Mouse (Mus musculus) stomach, embryonic 16.5 days (tissue): ENCODE results near the gene Fstl4. TPM values are rescaled to one million over a fixed set of nuclear protein-coding genes. Genes with fewer than 3 reads are reported as not detected.

Experiments
- ATAC-seq: fragments of 200-750 bp; cut with Nextera tagmentation; 2 replicates; pipeline ENCODE4 v1.8.0; 2017; ENCODE audit warnings: moderate number of reproducible peaks, moderate TSS enrichment; ENCODE audit not compliant: insufficient read depth, low FRiP score
- H3K27ac ChIP-seq: fragments of 300-500 bp; sonication (generic); 2 replicates; pipeline ENCODE4 v1.5.1; 2014; ENCODE audit warnings: low read length
- H3K27me3 ChIP-seq: fragments of 300-500 bp; sonication (generic); 2 replicates; pipeline ENCODE4 v1.6.1; 2014; ENCODE audit warnings: low read length, control low read depth, mixed read lengths; ENCODE audit not compliant: control insufficient read depth, insufficient read depth
- H3K36me3 ChIP-seq: fragments of 300-500 bp; sonication (generic); 2 replicates; pipeline ENCODE4 v1.6.1; 2014; ENCODE audit warnings: low read length; ENCODE audit not compliant: control insufficient read depth, insufficient read depth
- H3K4me1 ChIP-seq: fragments of 300-500 bp; sonication (generic); 2 replicates; pipeline ENCODE4 v1.6.1; 2014; ENCODE audit warnings: low read length, control low read depth, mixed read lengths; ENCODE audit not compliant: control insufficient read depth, insufficient read depth
- H3K4me2 ChIP-seq: fragments of 300-500 bp; sonication (generic); 2 replicates; pipeline ENCODE4 v1.6.1; 2014; ENCODE audit warnings: low read depth, low read length, mixed read lengths
- H3K4me3 ChIP-seq: fragments of 300-500 bp; sonication (generic); replicated peaks from 2 replicates; pipeline ENCODE4 v1.5.1; 2014; ENCODE audit warnings: mild to moderate bottlenecking, low read length
- H3K9ac ChIP-seq: fragments of 300-500 bp; sonication (generic); 2 replicates; pipeline ENCODE4 v1.6.1; 2014; ENCODE audit warnings: low read length
- H3K9me3 ChIP-seq: fragments of 300-500 bp; sonication (generic); replicated peaks from 2 replicates; pipeline ENCODE4 v1.6.1; 2016; ENCODE audit warnings: low read length, control low read depth; ENCODE audit not compliant: control insufficient read depth
- WGBS: fragments of 180-500 bp; shearing (Covaris S2); extraction: QIAGEN DNeasy Blood & Tissue Kit; methylation state at CpG from one replicate; pipeline ENCODE4 v1.1.7; 2014; 5-methylcytosine and 5-hydroxymethylcytosine counted together
- polyA plus RNA-seq: library from polyadenylated mRNA; unstranded; fragments of >200 nt; fragmentation: Nextera tagmentation; extraction: Ambion mirVana; gene quantifications from 2 replicates; pipeline ENCODE4 v1.2.1, GENCODE M21; 2015

Gene Fstl4
- polyA plus RNA-seq, 1 experiment from 2014 or later = 2.1 TPM

- Histone ChIP-seq H3K4me1 (no peaks in the 10 kb centered on the region), H3K27ac (no peak overlapping the region), H3K36me3 (no peaks in the 10 kb centered on the region), H3K27me3 (no peaks in the 10 kb centered on the region), H3K4me2 (no peak overlapping the region), H3K4me3 (no peak overlapping the region), H3K9me3 (no peaks in the 10 kb centered on the region), H3K9ac (no peak overlapping the region)
- ATAC-seq = no peak
- WGBS = 70% methylated on average over 4 of the region's 4 CpGs
These were observed 351.3 kb downstream of the Fstl4 start for GRCm38 (mm10) chr11:53115711-53116110.

DNA sequence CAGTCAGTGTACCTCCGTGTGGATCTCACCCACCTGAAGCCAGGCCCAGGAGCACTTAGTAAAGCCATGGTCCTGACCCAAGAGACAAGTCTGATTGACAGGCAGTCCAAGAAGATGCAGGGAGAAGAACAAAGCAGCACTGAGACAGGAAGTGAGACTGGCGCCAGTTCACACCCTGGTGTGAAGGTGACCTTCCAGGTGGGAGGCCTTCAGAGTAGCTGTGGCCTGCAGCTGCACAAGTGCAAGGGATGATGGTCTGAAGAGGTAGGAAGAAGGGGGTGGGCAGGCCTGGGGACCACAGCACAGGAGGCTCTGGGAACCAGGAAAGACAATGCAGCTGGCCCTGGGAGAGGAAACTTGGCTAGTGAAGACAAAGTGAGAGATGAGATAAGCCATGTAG is 351.9 kb downstream of the Fstl4 start:
- ATAC-seq = no peak
- Histone ChIP-seq H3K36me3 (no peaks in the 10 kb centered on the region), H3K27me3 (no peaks in the 10 kb centered on the region), H3K9ac (no peak overlapping the region), H3K9me3 (no peaks in the 10 kb centered on the region), H3K4me1 (no peaks in the 10 kb centered on the region), H3K4me2 (no peak overlapping the region), H3K4me3 (no peak overlapping the region), H3K27ac (no peak overlapping the region)
- 70% methylated on average over 2 of the region's 2 CpGs for WGBS

- Histone ChIP-seq H3K4me3 (no peak overlapping the region), H3K4me2 (no peak overlapping the region), H3K4me1 (no peaks in the 10 kb centered on the region), H3K27ac (no peak overlapping the region), H3K9me3 (no peaks in the 10 kb centered on the region), H3K9ac (no peak overlapping the region), H3K27me3 (no peaks in the 10 kb centered on the region), H3K36me3 (no peaks in the 10 kb centered on the region)
- no peak for ATAC-seq
- WGBS = 82% methylated on average over 11 of the region's 11 CpGs
These were observed 354.0 kb downstream of the Fstl4 start for GRCm38 (mm10) chr11:53118226-53118965.

DNA sequence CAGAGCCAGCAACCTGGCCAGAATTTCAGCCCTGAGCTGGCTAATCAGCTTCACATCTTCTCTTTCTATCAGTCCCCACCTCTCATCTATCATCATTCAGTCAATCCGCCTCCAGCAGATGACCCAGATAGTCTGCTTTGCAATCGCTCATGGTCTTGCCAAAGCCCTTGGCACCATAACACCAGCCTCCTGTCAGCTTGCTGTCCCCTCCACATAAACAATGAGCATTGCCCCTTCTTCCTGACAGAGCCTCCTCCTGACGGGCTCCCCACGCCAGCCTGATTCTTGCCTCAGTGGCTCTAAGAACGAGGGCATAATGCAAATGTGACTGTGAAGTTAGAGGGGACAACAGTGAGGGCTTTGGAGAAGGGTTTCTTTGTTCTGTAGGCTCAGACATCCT is 355.5 kb downstream of the Fstl4 start:
- Histone ChIP-seq H3K4me3 (no peak overlapping the region), H3K36me3 (no peaks in the 10 kb centered on the region), H3K27ac (no peak overlapping the region), H3K9me3 (no peaks in the 10 kb centered on the region), H3K4me1 (no peaks in the 10 kb centered on the region), H3K9ac (no peak overlapping the region), H3K4me2 (no peak overlapping the region), H3K27me3 (no peaks in the 10 kb centered on the region)
- ATAC-seq = no peak
- WGBS = 76% methylated on average over 5 of the region's 5 CpGs

DNA sequence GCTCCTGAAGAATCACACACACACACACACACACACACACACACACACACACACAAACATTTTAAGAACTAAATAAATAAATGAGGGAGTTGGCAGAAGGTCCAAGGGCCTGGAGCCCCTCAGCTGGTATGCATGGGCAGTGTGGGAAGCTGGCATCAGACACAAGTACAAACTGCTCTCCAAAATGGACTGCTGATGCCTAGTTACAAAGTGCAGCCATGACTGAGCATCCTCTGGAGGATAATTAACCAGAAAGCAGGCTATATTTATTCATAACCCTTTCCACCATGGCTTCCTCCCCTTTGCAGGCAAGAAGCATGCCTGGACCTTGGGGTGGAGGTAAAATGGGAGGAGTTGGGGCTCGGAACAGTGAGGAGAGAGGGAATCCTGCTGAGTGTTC is 356.8 kb downstream of the Fstl4 start:
- Histone ChIP-seq H3K27ac (no peak overlapping the region), H3K4me3 (no peak overlapping the region), H3K4me1 (no peaks in the 10 kb centered on the region), H3K9ac (no peak overlapping the region), H3K4me2 (no peak overlapping the region), H3K9me3 (no peaks in the 10 kb centered on the region), H3K27me3 (no peaks in the 10 kb centered on the region), H3K36me3 (no peaks in the 10 kb centered on the region)
- WGBS = 43% methylated on average over 1 of the region's 1 CpGs
- no peak for ATAC-seq

- Histone ChIP-seq H3K27me3 (no peaks in the 10 kb centered on the region), H3K36me3 (no peaks in the 10 kb centered on the region), H3K4me2 (no peak overlapping the region), H3K27ac (no peak overlapping the region), H3K9me3 (no peaks in the 10 kb centered on the region), H3K4me3 (no peak overlapping the region), H3K9ac (no peak overlapping the region), H3K4me1 (no peaks in the 10 kb centered on the region)
- ATAC-seq = no peak
- 75% methylated on average over 2 of the region's 2 CpGs for WGBS
These were observed 360.4 kb downstream of the Fstl4 start for GRCm38 (mm10) chr11:53124799-53125198.

DNA sequence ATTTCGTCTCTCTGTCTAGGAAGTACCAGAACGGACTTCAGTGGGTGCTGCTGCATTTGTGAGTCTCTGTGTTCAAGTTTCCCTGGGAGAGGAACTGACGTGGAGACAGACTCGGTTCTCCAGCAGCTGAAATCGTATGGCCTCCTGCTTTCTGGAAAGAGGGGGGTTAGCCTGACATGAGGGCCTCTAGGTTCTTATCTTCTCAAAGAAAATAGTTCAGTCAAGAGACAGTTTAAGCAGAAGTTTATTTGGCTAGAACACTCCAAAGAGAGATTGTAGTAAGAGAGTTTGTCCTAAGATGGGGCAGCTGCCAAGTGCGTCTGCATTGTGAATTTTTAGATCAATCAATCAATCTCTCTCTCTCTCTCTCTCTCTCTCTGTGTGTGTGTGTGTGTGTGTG is 362.2 kb downstream of the Fstl4 start:
- H3K27me3 ChIP-seq = no peaks in the 10 kb centered on the region
- H3K27ac ChIP-seq = no peak overlapping the region
- no peaks in the 10 kb centered on the region for H3K9me3 ChIP-seq
- WGBS = 36% methylated on average over 6 of the region's 6 CpGs
- ATAC-seq = no peak
- no peak overlapping the region for H3K4me2 ChIP-seq
- no peaks in the 10 kb centered on the region for H3K4me1 ChIP-seq
- no peaks in the 10 kb centered on the region for H3K36me3 ChIP-seq
- no peak overlapping the region for H3K9ac ChIP-seq
- no peak overlapping the region for H3K4me3 ChIP-seq

DNA sequence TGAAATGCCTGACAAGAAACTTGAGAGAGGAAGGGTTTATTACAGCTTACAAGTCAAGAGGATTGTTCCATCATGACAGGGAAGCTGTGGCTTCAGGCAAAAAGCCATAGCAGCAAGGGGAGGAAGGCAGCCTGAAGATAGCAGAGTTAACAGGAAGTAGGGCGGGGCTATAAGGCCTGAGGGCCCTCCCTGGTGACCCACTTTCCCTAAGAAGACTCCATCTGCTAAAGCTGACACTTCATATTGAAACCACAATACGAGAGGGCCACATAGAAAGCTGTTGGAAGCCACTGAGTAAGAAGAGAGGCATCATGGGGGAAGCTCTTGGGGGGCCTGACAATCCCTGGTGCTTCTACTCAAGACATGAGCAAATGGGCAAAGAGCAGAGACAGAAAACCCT is 364.2 kb downstream of the Fstl4 start:
- ATAC-seq = no peak
- Histone ChIP-seq H3K4me3 (no peak overlapping the region), H3K9ac (no peak overlapping the region), H3K9me3 (no peaks in the 10 kb centered on the region), H3K4me1 (no peaks in the 10 kb centered on the region), H3K36me3 (no peaks in the 10 kb centered on the region), H3K27me3 (no peaks in the 10 kb centered on the region), H3K27ac (no peak overlapping the region), H3K4me2 (no peak overlapping the region)
- WGBS = 58% methylated on average over 2 of the region's 2 CpGs

DNA sequence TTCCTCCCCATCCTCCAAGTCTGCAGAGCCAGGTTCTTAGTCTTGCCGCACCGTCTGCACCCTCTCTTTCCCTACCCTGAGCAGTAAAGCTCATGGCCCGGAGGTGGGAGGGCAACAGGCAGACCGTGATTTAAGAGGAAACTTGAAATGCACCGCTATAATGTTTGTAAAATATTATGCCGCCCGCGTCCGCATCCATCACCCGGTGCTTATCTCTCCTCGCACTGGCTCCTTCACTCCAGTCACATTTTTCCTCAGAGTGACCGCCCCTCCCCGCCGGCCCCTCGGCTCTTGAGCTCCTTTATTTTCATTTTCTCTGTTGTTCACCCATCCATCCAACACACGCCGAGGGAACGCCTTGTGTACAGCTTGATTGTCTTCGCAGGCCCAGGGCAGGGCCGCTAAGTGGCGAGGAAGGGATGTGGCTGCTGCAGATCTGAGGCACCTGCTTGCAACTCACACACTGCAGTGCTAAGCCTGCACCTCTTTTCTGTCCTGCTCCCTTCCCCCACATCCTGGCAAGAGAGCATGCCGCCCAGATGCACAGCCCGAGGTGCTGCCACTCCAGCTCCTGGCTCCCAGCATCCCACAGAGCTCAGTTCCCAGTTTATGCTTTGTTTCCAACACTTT is 368.1 kb downstream of the Fstl4 start:
- H3K27me3 ChIP-seq = no peaks in the 10 kb centered on the region
- H3K9ac ChIP-seq = no peak overlapping the region
- no peaks in the 10 kb centered on the region for H3K9me3 ChIP-seq
- no peak overlapping the region for H3K4me3 ChIP-seq
- no peak overlapping the region for H3K27ac ChIP-seq
- no peaks in the 10 kb centered on the region for H3K4me1 ChIP-seq
- 18% methylated on average over 23 of the region's 23 CpGs for WGBS
- H3K36me3 ChIP-seq = no peaks in the 10 kb centered on the region
- ATAC-seq = no peak
- H3K4me2 ChIP-seq = peak overlapping the region; percentile 40
